Mouse (Mus musculus) MEL (cell line): Measurements from ENCODE around the gene Ifnar2.

ENCODE experiments used
- CTCF ChIP-seq, 3 experiments: IDR thresholded peaks in 2 of 3; conservative IDR thresholded peaks in 1 of 3; 2 replicates each; pipeline ENCODE4 v1.5.1; 2011 to 2012; ENCODE audit warnings: low read length in 3 of 3, low read depth in 2 of 3, mild to moderate bottlenecking in 2 of 3, improper control_type of control experiment in 1 of 3, inconsistent platforms in 1 of 3, mixed read lengths in 1 of 3, moderate library complexity in 1 of 3; ENCODE audit not compliant: control insufficient read depth in 1 of 3, insufficient read depth in 1 of 3, poor library complexity in 1 of 3, severe bottlenecking in 1 of 3
- ELF1 ChIP-seq: IDR thresholded peaks from 2 replicates; pipeline ENCODE4 v1.6.1; 2014; ENCODE audit warnings: low read depth, mild to moderate bottlenecking, inconsistent platforms, low read length, improper control_type of control experiment, moderate library complexity
- EP300 ChIP-seq, 2 experiments: IDR thresholded peaks; 2 replicates each; pipeline ENCODE4 v1.6.1; 2011; ENCODE audit warnings: improper control_type of control experiment in 2 of 2, low read length in 2 of 2, low read depth in 1 of 2, mild to moderate bottlenecking in 1 of 2
- POLR2A ChIP-seq, 2 experiments: IDR thresholded peaks; 2 replicates each; pipeline ENCODE4 v1.6.1; 2011 to 2012; ENCODE audit warnings: low read length in 2 of 2, mild to moderate bottlenecking in 2 of 2, control low read depth in 1 of 2, improper control_type of control experiment in 1 of 2, low read depth in 1 of 2, moderate library complexity in 1 of 2; ENCODE audit not compliant: control insufficient read depth in 1 of 2, insufficient read depth in 1 of 2, poor library complexity in 1 of 2
- RAD21 ChIP-seq: IDR thresholded peaks from 2 replicates; pipeline ENCODE4 v1.6.1; 2011; ENCODE audit warnings: mild to moderate bottlenecking, low read depth, low read length, improper control_type of control experiment
- TAL1 ChIP-seq: IDR thresholded peaks from 2 replicates; pipeline ENCODE4 v1.6.1; 2012; ENCODE audit warnings: mild to moderate bottlenecking, inconsistent platforms, low read length, moderate library complexity, mixed read lengths

DNA sequence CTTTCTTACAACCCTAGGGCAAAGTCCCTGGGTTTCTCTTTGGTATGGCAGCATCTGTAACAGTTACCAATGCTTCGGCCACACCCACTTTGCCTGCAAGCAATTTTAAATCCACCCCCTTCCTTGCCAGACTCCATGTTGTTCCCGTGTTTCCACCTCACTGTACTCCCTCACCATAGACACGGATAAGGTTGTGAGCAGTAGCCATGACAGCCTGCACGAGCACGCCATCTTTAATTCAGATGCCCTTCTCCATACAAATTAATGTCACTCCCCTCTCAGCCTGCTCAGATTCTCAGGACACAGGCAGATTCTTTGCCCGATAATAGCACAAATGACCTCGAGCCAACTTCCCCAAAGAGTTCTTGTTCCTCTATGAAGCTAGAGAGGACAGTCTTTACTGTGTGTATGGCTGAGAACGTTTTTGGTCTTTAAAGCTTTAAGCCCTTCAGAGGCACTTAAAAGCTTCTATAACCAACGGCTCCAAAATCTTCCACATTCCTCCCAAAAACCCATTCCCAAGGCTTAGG lies 9.7 kb downstream of the Ifnar2 start:
- TF ChIP-seq ELF1 (no peak), CTCF (IDR thresholded peaks at IDR 0.05 in 2 of 3, conservative IDR thresholded peaks at IDR 0.05 in 1 of 3; ENCODE audit: control insufficient read depth in 1 of 3, insufficient read depth in 1 of 3, low read depth in 2 of 3, low read length in 3 of 3, poor library complexity in 1 of 3, severe bottlenecking in 1 of 3) (no peak), EP300 (IDR thresholded peaks at IDR 0.05; ENCODE audit: low read depth in 1 of 2, low read length in 2 of 2) (no peak), RAD21 (no peak), POLR2A (IDR thresholded peaks at IDR 0.05; ENCODE audit: control insufficient read depth in 1 of 2, insufficient read depth in 1 of 2, low read depth in 1 of 2, low read length in 2 of 2, poor library complexity in 1 of 2) (no peak), TAL1 (no peak)
